Mouse (Mus musculus): ENCODE measurements around the gene Arf5. TPM values are rescaled to one million over a fixed set of nuclear protein-coding genes. Genes with fewer than 3 reads are reported as not detected.
A peak's percentile ranks its signal among the peaks of the same experiment; 100 is the strongest.

Arf5 gene
- 373 and 387 TPM in 2 replicates for polyA plus RNA-seq (2015; fragmentation: Nextera tagmentation; extraction: Ambion mirVana)

DNA sequence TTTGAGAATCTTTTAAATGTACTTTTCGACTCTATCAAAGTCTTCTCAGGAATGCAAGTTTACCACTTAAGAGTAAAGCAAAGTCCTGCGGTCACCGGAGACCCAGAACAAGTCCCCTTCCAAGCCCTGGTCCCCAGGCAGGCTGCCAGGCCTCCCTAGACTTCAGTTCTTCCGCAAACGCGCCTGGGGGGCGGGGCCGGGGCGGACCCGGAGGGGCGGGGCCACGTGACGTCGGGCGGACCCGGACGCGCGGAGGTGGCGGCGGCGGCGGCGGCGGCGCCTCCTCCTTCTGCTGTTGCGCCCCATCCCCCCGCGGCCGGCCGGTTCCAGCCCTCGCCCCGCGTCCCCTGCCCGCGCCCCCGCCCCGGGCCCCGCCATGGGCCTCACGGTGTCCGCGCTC lies at the start of gene Arf5:
Gene Arf5, plus strand, starts transcription at position 248 of the 400 bp plus-strand sequence.
- Histone ChIP-seq H3K9ac (peak within 1 kb of the TSS; percentile 97), H3K4me2 (peak within 1 kb of the TSS; percentile 62), H3K36me3 (peaks cover 27% of the 10 kb centered on the region), H3K27ac (peak within 1 kb of the TSS; percentile 84), H3K4me3 (peak within 1 kb of the TSS; percentile 92), H3K4me1 (peaks cover 34% of the 10 kb centered on the region), H3K9me3 (no peaks in the 10 kb centered on the region), H3K27me3 (no peaks in the 10 kb centered on the region)
- peak; percentile 74 for ATAC-seq (ENCODE audit: borderline replicate concordance, extremely low read depth, low FRiP score, low TSS enrichment)
- WGBS = 1% methylated on average over 24 of the region's 42 CpGs

DNA sequence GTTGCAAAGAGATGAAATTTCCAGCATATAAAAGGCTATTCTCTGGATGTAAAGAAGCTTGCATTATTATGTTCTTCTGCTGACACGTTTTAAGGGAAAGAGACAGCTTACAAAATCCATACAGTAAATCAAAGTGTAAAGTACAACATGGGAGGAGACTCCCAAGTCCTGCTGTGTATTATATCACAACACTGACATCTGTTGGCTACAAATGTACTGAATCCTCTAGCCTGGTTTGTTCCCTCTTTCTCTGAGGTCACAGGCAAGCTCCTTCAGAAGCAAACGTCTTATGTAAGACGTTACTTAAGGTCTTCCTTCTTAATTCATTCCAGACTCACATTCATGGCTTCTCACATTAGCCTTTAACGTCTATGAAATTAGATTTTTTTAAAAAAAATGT lies 41.4 kb upstream of the Arf5 start:
- H3K9me3 ChIP-seq = no peaks in the 10 kb centered on the region
- H3K27ac ChIP-seq = no peak overlapping the region
- H3K36me3 ChIP-seq = no peaks in the 10 kb centered on the region
- H3K4me3 ChIP-seq = no peak overlapping the region
- no peak overlapping the region for H3K4me2 ChIP-seq
- WGBS = 58% methylated on average over 4 of the region's 4 CpGs
- no peak for ATAC-seq (ENCODE audit: borderline replicate concordance, extremely low read depth, low FRiP score, low TSS enrichment)
- no peaks in the 10 kb centered on the region for H3K27me3 ChIP-seq
- H3K9ac ChIP-seq = no peak overlapping the region
- no peaks in the 10 kb centered on the region for H3K4me1 ChIP-seq

DNA sequence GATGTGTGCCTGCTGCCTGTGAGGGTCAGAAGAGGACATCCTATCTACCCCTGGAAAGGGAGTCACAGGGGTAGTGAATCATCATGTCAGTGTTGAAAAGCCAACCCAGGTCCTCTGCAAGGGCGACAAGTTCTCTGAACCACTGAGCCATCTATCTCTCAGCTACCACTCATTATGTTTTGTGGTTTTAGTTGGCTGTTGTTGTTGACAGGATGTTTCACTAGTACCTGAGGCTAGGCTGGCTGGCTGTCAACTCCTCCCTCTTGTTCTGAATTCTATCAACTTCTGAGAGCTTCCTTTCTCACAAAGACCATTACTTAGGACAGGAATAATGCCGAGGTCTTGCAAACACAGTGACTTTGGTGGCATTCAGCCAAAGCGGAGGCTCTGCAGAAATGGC lies 38.2 kb upstream of the Arf5 start:
- 71% methylated on average over 3 of the region's 3 CpGs for WGBS

DNA sequence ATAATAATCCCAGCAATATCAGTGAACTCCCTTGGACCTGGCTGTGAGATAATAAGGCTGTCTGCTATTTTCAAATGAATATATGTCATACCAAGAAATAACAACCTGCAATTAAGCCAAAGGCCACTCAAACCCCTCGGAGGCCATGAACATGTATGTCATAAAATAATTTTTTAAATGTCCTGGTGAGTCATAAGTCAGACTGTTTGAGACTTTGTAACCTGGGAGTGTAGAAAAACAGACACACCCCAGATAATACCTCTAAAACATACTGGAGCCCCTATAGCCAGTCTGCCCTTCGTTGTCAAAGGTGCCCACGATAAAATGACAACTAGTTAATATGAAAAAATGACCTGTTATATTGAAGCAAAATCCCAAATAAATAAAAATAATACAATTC lies 34.3 kb upstream of the Arf5 start:
- ATAC-seq (ENCODE audit: borderline replicate concordance, extremely low read depth, low FRiP score, low TSS enrichment) = no peak
- Histone ChIP-seq H3K36me3 (no peaks in the 10 kb centered on the region), H3K27me3 (no peaks in the 10 kb centered on the region), H3K27ac (no peak overlapping the region), H3K4me3 (no peak overlapping the region), H3K9ac (no peak overlapping the region), H3K9me3 (no peaks in the 10 kb centered on the region), H3K4me1 (no peaks in the 10 kb centered on the region), H3K4me2 (no peak overlapping the region)
- 76% methylated on average over 3 of the region's 3 CpGs for WGBS

More for the DNA sequence above, 38.2 kb upstream of the Arf5 start:
- no peaks in the 10 kb centered on the region for H3K9me3 ChIP-seq
- no peak overlapping the region for H3K9ac ChIP-seq
- ATAC-seq (ENCODE audit: borderline replicate concordance, extremely low read depth, low FRiP score, low TSS enrichment) = no peak
- H3K36me3 ChIP-seq = no peaks in the 10 kb centered on the region
- H3K4me2 ChIP-seq = no peak overlapping the region
- no peaks in the 10 kb centered on the region for H3K4me1 ChIP-seq
- no peak overlapping the region for H3K27ac ChIP-seq
- no peaks in the 10 kb centered on the region for H3K27me3 ChIP-seq
- no peak overlapping the region for H3K4me3 ChIP-seq

DNA sequence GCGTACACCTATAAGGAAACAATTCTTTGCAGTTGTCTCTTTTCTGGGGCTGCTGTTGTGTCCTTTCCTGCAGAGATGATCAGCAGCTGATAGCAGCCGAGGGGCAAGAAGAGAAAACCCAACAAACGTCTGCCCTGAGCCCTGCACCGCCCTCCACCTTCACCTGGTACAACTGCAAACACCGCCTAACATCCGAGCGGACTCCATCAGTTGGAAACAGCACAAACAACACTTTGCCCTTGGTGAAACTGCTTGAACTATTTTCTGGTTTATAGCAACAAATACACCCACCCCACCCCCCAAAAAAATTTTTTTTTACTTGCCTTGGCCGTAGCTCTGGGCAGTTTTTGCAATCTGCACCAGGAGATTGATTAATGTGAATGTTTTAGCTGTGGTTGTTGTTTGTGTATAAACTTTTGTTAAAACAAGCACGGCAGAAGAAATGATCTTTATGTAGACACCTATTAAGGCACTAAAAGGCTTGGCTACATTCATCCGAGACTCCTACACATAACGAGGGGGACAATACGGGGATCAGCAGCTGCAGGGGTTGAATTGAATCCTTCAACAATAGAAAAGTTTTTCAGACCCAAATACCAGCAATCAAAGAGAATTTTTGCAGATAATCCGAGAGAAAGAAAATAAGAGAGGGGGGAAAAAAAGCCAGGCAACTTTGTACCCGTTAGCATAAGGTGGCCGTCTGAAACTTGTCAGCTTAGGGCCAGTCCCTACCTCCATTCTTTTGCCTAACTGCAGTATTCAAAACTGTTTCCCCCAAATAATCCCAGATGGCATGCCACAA lies 27.1 kb upstream of the Arf5 start:
- 31% methylated on average over 15 of the region's 15 CpGs for WGBS
- Histone ChIP-seq H3K4me2 (peak overlapping the region; percentile 79), H3K4me1 (peaks cover 9% of the 10 kb centered on the region), H3K9me3 (no peaks in the 10 kb centered on the region), H3K27ac (no peak overlapping the region), H3K4me3 (peak overlapping the region; percentile 41), H3K36me3 (no peaks in the 10 kb centered on the region), H3K27me3 (peaks cover 37% of the 10 kb centered on the region), H3K9ac (no peak overlapping the region)
- ATAC-seq (ENCODE audit: borderline replicate concordance, extremely low read depth, low FRiP score, low TSS enrichment) = no peak

DNA sequence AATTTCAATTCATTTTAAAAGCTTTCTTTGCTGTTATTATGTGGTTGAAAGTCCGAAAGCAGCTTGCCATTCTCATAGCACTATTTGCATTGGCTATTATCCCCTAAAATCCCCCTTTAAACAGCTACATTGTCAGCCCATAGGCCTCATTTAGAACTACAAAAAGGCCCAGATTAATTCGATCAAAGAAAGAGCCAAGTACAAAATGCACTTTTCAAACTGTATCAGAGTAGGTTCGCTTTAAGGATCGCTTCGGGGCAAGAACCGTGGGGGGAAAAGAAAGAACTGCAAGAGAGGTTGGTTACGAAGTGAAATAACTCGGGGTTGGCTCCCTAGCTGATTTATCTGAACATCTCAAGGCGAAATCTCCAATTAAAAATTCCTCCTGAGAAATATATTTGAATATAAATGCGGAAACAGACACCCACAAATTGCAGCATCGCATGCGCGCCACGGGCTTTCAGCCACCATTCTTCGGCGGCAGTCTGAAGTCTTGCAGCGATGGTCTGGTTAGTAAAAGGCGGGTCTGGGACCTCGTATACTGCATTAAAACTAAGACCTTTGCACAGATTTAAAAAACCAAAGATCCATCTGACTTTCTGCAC lies 26.4 kb upstream of the Arf5 start:
- H3K27ac ChIP-seq = no peak overlapping the region
- WGBS = 3% methylated on average over 19 of the region's 19 CpGs
- no peaks in the 10 kb centered on the region for H3K9me3 ChIP-seq
- peaks cover 9% of the 10 kb centered on the region for H3K4me1 ChIP-seq
- H3K4me2 ChIP-seq = peak overlapping the region; percentile 79
- peaks cover 37% of the 10 kb centered on the region for H3K27me3 ChIP-seq
- peak overlapping the region; percentile 41 for H3K4me3 ChIP-seq
- no peaks in the 10 kb centered on the region for H3K36me3 ChIP-seq
- ATAC-seq (ENCODE audit: borderline replicate concordance, extremely low read depth, low FRiP score, low TSS enrichment) = no peak
- H3K9ac ChIP-seq = 0 out of 2 replicates have a peak overlapping the region, but pooled peaks have one; percentile 34

DNA sequence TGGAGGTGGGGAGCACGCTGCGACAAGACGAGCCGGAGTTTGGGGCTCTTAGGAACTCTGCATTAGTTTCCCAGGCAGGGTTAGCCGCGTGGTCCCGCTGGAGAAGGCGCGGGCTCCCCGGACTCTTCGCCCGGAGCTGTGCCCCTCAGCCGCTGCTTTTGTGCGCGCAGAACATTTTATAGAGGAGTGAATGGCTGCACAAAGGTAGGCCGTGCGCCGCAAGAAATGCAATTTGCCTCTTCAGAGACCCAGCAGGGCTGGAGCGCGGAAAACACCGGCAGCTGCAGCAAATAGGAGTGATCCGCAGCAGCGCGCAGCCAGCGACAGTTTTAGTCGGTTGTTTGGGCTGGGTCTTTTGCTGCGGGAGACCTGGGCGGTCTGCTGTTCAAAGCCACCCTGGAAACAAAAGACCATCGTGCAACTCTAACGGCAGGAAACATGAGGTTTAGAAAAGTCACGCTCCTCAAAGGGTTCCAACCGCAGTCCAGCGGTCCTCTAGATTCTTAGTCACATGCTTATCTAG lies 25.6 kb upstream of the Arf5 start, which contains the start of gene Zfp800:
Gene Zfp800, minus strand, starts transcription at position 325 of the 523 bp plus-strand sequence.
- Histone ChIP-seq H3K36me3 (no peaks in the 10 kb centered on the region), H3K9ac (peak within 1 kb of the TSS; percentile 34), H3K4me2 (peak within 1 kb of the TSS; percentile 79), H3K9me3 (no peaks in the 10 kb centered on the region), H3K27ac (no peak within 1 kb of the TSS), H3K4me3 (peak within 1 kb of the TSS; percentile 41), H3K27me3 (peaks cover 37% of the 10 kb centered on the region), H3K4me1 (peaks cover 9% of the 10 kb centered on the region)
- no peak for ATAC-seq (ENCODE audit: borderline replicate concordance, extremely low read depth, low FRiP score, low TSS enrichment)
- under 1% methylated on average over 33 of the region's 33 CpGs for WGBS

DNA sequence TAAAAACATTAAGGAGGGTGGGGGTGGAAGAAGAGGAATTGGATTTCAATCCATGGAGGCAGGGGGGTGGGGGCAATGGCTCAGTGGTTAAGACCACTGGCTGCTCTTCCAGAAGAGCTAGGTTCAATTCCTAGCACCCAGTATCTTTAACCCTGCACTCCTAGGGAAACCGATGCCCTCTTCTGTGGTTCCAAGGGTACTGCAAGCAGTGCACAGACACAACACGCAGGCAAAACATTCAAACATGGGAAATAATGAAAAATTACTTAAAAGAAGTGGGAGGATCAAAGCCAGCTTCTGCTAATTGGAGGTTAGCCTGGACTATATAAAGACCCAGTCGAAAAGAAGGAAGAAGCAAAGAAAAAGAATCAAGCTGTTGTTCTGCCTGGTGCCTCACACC lies 24.6 kb upstream of the Arf5 start:
- H3K9me3 ChIP-seq = no peaks in the 10 kb centered on the region
- WGBS = 88% methylated on average over 3 of the region's 3 CpGs
- H3K4me3 ChIP-seq = no peak overlapping the region
- no peak overlapping the region for H3K4me2 ChIP-seq
- no peaks in the 10 kb centered on the region for H3K36me3 ChIP-seq
- peaks cover 37% of the 10 kb centered on the region for H3K27me3 ChIP-seq
- H3K27ac ChIP-seq = no peak overlapping the region
- peaks cover 9% of the 10 kb centered on the region for H3K4me1 ChIP-seq
- H3K9ac ChIP-seq = no peak overlapping the region
- ATAC-seq (ENCODE audit: borderline replicate concordance, extremely low read depth, low FRiP score, low TSS enrichment) = no peak

DNA sequence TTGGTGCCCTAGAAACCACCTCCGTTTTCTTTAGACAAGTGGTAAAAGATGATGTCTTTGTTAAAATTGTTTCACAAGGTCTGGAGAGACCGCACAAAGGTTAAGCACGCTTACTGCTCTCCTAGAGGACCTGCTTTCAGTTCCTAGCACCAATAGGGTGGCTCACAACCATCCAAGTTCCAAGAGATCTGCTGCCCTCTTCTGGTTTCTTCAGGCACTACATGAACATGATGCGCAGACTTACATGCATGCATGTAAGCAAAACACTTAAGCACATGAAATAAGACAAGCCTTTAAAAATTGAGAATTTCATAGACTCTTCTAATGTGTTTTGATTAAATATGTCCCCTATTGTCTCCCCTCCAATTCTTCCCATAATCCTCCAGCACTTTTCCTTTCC lies 23.6 kb upstream of the Arf5 start:
- Histone ChIP-seq H3K9ac (no peak overlapping the region), H3K4me1 (peaks cover 9% of the 10 kb centered on the region), H3K27ac (no peak overlapping the region), H3K36me3 (no peaks in the 10 kb centered on the region), H3K4me2 (no peak overlapping the region), H3K9me3 (no peaks in the 10 kb centered on the region), H3K27me3 (peaks cover 37% of the 10 kb centered on the region), H3K4me3 (no peak overlapping the region)
- no peak for ATAC-seq (ENCODE audit: borderline replicate concordance, extremely low read depth, low FRiP score, low TSS enrichment)
- 89% methylated on average over 4 of the region's 4 CpGs for WGBS

DNA sequence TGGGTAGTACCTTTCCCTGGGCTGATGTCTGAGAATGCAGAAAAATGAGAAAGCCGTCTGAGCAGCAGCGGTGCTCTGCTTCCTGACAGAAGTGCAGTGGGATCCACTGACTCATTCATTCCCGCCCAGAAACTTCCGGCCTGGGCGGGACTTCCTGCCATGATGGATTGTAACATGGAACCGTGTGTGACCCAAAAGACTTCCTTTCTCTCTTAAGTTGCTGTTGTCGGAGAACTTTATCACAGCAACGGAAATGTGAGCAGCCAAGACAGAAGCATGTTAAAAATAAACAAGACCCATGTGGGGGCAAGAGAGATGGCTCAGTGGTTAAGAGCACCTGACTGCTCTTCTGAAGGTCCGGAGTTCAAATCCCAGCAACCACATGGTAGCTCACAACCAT lies 13.3 kb upstream of the Arf5 start:
- Histone ChIP-seq H3K4me3 (no peak overlapping the region), H3K27me3 (no peaks in the 10 kb centered on the region), H3K27ac (no peak overlapping the region), H3K9ac (no peak overlapping the region), H3K36me3 (0 out of 2 replicates have a peak, but pooled peaks cover 4% of the 10 kb centered on the region), H3K4me2 (no peak overlapping the region), H3K4me1 (no peaks in the 10 kb centered on the region), H3K9me3 (no peaks in the 10 kb centered on the region)
- 58% methylated on average over 9 of the region's 9 CpGs for WGBS
- no peak for ATAC-seq (ENCODE audit: borderline replicate concordance, extremely low read depth, low FRiP score, low TSS enrichment)

DNA sequence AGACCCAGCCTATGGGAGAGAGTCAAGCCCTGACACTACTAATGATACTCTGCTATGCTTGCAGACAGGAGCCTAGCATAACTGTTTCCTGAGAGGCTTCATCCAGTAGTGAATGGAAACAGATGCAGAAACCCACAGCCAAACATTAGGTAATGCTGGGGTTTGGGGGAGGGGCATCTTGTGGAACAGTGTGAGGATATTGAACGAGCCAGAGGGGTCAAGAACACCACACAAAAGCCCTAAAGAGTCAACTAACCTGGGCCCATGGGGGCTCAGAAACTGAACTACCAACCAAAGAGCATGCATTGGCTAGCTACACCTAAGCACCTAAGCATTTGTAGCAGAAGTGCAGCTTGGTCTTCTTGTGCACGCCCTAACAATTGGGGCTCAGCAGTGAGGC lies 12.1 kb upstream of the Arf5 start:
- peaks cover 7% of the 10 kb centered on the region for H3K36me3 ChIP-seq
- no peak overlapping the region for H3K4me2 ChIP-seq
- H3K4me3 ChIP-seq = no peak overlapping the region
- no peak overlapping the region for H3K27ac ChIP-seq
- H3K9ac ChIP-seq = no peak overlapping the region
- no peaks in the 10 kb centered on the region for H3K9me3 ChIP-seq
- H3K4me1 ChIP-seq = no peaks in the 10 kb centered on the region
- ATAC-seq (ENCODE audit: borderline replicate concordance, extremely low read depth, low FRiP score, low TSS enrichment) = no peak
- H3K27me3 ChIP-seq = no peaks in the 10 kb centered on the region
- 69% methylated on average over 2 of the region's 2 CpGs for WGBS

DNA sequence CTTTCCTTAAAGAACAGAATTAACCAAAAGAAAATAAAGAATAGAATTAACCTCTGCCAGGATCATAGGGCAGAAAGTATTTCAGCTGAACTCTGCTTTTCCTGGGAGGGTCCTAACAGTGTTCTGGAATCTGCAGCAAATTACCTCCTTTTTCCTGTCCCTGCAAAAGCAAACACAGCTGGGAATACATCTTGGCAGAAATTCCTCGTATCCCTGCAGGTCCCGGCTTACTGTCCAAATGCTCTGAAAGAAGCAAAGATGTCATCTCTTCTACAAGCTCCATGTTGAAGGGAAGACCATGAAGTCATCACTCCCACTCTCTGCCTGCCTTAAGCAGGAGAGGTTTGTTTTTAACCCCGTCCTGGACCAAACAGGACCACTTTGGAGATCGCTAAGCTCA lies 6.4 kb upstream of the Arf5 start:
- no peak overlapping the region for H3K9ac ChIP-seq
- H3K36me3 ChIP-seq = peaks cover 31% of the 10 kb centered on the region
- no peak overlapping the region for H3K4me3 ChIP-seq
- ATAC-seq (ENCODE audit: borderline replicate concordance, extremely low read depth, low FRiP score, low TSS enrichment) = no peak
- no peak overlapping the region for H3K27ac ChIP-seq
- 64% methylated on average over 4 of the region's 4 CpGs for WGBS
- H3K9me3 ChIP-seq = no peaks in the 10 kb centered on the region
- H3K27me3 ChIP-seq = no peaks in the 10 kb centered on the region
- H3K4me2 ChIP-seq = no peak overlapping the region
- H3K4me1 ChIP-seq = peaks cover 18% of the 10 kb centered on the region
